Mouse (Mus musculus): ENCODE measurements around the gene Arid3a.
A peak's percentile ranks its signal among the peaks of the same experiment; 100 is the strongest.

The Arid3a gene

GRCm38 (mm10) chr10:79909092-79909922, 17.5 kb upstream of the Arid3a start:
- no peak for DNase-seq

GRCm38 (mm10) chr10:79910556-79910955, 16.3 kb upstream of the Arid3a start, which contains the start of gene Gm26602:
Gene Gm26602 (plus strand): TSS chr10:79910856.
- DNase-seq: no peak

GRCm38 (mm10) chr10:79912412-79912811, 14.4 kb upstream of the Arid3a start:
- no peak for DNase-seq

GRCm38 (mm10) chr10:79914131-79914947, 12.5 kb upstream of the Arid3a start:
- DNase-seq: no peak

GRCm38 (mm10) chr10:79914948-79915596, 11.8 kb upstream of the Arid3a start:
- DNase-seq: peak in 1 of 2 experiments; percentile 41

GRCm38 (mm10) chr10:79916081-79916480, 10.8 kb upstream of the Arid3a start:
- DNase-seq: no peak

- DNase-seq: peak; percentile 90 to 92
Observed at GRCm38 (mm10) chr10:79916808-79917531, 9.9 kb upstream of the Arid3a start, which contains the start of gene Kiss1r. Gene Kiss1r (plus strand): TSS chr10:79916971.

GRCm38 (mm10) chr10:79917532-79918100, 9.2 kb upstream of the Arid3a start:
- DNase-seq: no peak

- DNase-seq: peak in 1 of 2 experiments; percentile 61
Observed at GRCm38 (mm10) chr10:79918231-79919078, 8.4 kb upstream of the Arid3a start.

- no peak for DNase-seq
Observed at GRCm38 (mm10) chr10:79919251-79919849, 7.5 kb upstream of the Arid3a start.

- no peak for DNase-seq
Observed at GRCm38 (mm10) chr10:79920056-79920890, 6.6 kb upstream of the Arid3a start.

- no peak for DNase-seq
Observed at GRCm38 (mm10) chr10:79920958-79921535, 5.8 kb upstream of the Arid3a start, which contains the start of gene R3hdm4. Gene R3hdm4 (minus strand): TSS chr10:79921208.

- no peak for DNase-seq
Observed at GRCm38 (mm10) chr10:79921572-79921971, 5.3 kb upstream of the Arid3a start.

- DNase-seq: peak; percentile 91 to 95
Observed at GRCm38 (mm10) chr10:79924998-79925784, 1.7 kb upstream of the Arid3a start.

GRCm38 (mm10) chr10:79925785-79926490, 905 bp upstream of the Arid3a start:
- no peak for DNase-seq

- peak; percentile 78 to 83 for DNase-seq
Observed at GRCm38 (mm10) chr10:79927324-79928029, 634 bp downstream of the Arid3a start.

Data from lung, postnatal 4 days (tissue).